Mouse (Mus musculus) thymus, postnatal 36 days (tissue): ENCODE data around the gene Ppfia3.

Experiments
- DNase-seq, 2 experiments: peaks; one replicate each; pipeline ENCODE4 v3.0.0; 2022; ENCODE audit warnings: mixed read lengths in 2 of 2

Gene Ppfia3

DNA sequence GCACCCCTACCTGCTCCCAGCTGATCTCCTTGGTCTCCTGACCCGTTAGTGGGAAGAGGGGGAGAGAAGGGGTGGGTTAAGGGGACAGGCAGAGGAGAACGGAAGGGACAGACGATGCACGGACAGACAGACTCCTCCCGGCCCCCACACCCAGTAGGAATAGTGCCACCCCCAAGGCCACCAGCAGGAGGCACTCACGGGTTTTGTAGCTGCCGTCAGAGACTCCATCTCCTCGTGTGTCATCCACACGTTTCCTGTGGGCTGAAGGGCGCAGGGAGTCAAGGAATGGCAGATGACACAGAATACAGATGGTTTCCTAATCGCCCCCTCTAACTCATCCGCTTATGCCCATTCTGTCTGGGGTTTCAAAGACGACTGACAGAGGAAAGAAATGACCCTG is 23.3 kb downstream of the Ppfia3 start:
- DNase-seq, result peak in 1 of 2 experiments; percentile 30

DNA sequence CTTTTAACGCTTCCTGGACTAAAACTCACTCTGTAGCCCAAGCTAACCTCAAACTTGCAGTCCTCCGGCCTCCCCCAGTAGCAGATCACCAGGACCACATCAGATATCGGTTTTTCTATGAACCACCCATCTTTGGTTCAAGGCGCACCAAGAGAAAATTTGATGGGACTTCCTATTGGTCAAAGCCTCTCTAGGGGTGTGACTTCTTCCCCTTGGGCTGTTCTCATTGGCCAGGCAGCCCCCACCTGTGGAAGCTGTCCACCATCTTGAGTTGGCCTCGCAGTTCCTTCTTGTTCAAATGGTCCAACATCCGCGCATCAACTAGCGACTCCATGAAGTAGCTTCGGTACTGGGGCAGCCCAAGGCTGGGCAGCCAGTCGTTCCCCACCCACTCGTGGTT is 24.7 kb downstream of the Ppfia3 start:
- DNase-seq, result no peak

DNA sequence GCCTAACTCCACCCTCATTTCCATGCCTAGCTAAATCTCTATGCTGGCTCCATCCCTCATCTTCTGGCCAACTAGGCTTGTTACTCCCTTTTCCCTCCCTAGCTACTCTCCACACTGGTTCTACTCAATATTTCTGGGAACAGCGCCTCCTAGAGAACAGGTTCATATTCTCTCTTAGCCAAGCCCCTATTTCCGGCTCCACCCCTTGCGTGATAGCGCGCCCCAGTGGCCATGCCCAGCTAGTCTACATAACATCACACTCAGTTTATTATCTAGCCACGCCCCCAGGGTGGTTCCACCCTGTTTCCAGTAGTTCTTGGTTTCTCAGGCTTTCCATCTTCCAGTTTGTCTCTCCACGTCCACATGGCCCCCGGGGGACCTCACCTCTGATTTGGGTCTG is 25.5 kb downstream of the Ppfia3 start:
- DNase-seq, result peak; percentile 65 to 66

DNA sequence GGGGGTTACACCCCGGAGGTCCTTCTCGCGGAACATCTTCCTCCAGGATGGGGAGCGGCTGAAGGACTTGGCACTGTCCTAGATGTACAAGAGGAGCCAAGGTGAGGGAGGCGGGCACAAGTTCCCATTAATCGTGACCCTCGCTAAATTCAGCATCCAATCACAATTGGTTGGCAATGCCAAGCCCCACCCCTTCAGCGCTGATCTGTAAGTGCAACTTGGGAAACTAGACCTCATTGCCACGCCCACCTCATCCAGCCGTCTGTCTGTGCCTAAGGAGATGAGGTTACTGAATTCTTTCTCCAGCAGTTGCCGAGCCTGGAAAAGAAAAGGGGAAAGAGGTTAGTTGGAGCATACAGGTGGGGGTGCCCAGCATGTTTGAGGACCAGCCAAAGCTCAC is 26.1 kb downstream of the Ppfia3 start:
- no peak for DNase-seq

DNA sequence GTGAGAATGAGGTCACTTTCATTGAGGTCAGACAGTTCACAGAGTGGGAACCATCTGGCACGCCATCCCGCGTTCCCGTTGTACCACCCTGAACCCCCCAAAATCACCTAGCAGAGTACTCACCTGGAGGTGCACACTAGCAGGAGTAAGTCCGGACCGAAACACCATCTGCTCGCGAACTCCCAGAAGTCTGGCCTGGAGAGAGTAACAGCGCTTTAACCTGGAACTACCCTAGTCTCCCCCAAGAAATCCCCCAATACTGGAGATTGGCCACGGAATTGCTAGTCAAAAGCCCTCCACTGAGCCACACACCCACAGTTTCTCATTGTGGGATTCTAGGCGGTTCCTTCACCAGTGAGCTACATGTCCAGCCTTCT is 26.8 kb downstream of the Ppfia3 start:
- no peak for DNase-seq

DNA sequence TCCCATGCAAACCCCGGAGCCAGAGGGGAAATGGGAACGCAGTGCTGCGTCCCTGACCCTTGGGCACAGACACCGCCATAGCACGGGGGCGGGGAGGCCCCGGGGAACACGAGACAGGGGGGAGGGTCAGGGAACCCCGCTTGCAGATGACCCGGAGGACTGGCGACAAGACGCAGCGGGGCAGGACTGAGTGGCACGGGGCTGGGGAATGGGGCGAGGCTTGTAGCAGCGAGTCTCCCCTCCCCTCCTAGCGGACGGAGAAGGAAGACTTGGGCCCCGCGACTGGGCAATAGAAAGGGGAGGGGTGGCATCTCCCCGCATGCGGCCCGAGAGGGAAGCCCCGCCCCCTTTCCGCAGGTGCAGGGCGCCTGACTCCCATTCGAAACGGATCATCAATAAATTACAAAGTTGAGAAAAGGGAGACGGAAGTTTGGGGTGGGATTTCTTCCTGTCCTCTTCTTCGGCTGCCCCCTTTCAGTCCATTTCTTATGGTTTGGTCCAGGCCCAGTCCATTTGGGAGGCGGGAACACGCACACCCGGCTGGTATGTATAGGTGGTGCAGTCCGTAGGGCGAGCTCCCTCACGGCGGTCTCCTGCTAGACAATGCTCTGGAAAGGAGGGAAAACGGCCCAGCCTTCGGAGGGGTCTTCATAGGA is 27.3 kb downstream of the Ppfia3 start:
- DNase-seq, result peak; percentile 28 to 41

DNA sequence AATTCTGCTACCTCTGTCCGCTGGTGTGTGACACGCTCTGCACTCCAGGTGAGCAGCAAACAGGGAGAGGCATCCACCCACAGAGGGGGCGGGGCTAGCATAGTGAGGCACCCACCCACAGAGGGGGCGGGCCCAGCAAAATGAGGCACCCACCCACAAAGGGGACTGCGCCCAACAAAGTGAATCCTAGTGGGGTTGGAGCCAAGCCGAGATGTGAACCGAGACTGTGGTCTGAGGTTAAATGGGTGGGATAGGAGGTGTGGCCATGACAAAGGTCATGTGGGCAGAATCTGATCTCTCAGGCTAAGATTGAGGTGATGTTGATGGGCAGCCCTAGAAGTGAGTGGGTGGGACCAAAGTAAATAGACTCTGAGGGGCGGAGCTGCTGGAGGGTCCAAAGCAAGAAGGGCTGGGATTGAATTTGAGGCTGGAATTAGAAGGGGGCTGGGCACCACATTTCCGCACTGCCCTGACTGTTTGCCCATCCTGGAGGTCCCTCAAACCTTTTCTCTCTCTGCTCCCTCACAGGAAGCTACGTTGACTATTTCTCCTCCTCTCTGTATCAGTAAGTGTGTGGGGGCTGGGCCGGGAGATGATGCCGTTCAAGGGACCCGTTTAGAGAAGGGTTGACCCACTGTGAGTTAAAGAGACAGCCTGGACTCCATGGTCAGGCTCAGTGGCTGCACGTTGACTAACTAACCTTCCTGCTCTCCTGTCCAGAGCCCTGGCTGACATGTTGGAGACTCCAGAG is 28.5 kb downstream of the Ppfia3 start:
- peak; percentile 36 to 53 for DNase-seq

DNA sequence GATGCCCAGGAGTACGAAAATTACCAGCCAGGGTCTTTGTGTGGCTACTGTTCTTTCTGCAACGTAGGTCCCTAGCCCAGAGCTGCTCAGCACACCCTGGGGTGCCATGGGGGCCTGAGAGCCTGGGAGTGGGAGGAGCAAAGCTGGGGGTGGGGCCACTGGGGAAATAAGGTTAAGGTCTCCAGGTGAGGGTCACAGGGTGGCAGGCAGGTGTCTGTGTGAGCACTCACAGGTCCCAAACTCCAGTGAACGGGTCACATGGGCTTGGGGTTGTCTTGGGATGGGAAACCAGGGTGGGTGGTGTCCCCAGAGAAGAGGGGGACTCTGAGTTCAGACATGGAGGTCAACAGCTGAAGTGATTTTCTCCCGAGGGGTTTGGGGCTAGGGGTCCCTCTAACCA is 29.4 kb downstream of the Ppfia3 start:
- no peak for DNase-seq

DNA sequence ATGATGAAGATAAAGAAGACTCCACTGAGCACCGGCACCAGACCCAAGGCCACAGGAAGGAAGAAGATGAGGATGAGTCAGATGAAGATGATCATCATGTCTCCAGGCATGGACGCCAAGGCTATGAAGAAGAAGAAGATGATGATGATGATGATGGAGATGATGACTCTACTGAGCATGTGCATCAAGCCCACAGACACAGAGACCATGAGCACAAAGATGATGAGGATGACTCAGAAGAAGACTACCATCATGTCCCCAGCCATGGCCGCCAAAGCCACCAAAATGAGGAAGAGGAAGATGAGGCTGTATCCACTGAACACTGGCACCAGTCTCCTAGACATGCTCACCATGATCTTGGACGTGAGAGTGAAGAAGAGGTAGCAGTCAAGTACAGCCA is 30.5 kb downstream of the Ppfia3 start:
- no peak for DNase-seq

DNA sequence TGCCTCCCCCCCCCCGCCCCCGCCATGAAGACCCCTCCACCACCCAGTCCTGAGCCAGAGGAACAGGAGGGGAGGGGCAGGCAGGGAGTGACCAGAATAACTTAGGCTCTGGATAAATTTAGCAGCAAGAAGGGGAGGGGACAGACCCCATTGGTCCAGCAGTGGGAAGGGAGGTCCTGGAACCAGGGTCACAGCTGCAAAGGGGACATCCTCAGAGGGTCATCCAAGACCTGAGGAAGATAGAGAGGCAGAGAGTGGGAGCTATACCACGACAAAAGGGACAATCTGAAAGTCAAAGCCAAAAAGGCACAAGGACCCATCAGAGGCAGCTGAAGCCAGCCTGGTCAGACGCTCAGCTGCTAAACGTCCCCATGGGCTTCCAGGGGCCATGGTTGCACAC is 31.8 kb downstream of the Ppfia3 start, which contains the start of gene Hrc:
Hrc (plus strand) TSS at position 235 of the 400 bp plus-strand sequence.
- no peak for DNase-seq

DNA sequence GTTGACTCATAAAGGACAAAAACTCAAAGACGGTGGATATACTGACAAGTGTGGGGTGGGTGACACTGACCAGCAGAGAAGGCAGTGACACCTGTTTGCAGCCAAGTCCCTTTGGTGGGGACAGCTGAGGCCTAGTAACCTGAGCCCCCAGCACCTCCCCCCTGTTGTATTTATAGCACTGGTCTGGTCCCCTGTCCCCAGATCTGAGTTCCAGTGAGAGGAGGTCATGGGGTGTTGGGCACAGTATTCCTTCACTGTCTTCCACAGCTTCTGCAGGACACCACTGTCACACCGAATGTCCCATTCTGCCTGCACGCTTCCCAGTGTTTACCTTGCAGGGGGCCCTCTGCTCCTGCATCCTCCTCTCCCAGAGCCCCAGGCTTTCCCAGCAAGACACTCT is 32.2 kb downstream of the Ppfia3 start:
- no peak for DNase-seq

DNA sequence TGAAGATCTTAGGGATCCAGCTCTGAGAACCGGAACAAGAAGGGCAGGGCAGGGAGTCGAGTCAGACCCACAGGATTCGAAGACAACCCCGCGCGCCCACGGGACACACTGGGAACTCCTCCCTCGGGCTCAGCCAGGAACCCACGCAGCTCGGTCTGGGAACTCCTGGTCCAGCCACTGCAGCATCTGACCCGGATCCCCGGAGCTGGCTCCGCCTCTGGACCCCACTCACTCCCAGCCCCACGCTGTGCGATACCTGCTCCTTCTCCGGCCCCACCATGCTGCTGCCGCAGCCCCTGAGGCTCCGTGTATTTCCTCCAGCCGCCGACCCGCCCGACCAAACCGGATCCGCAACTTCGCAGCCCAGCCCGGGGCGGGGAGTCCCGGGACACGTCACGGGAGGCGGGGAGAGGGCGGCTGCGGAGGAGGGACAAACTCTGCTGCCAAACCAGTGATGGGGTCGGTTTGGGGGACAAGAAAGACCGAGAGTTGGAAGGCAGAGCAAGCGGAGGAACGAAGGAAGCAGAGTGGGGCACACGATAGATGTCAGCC is 33.3 kb downstream of the Ppfia3 start, which contains the start of gene Trpm4:
Trpm4 (minus strand) TSS at position 350 of the 552 bp plus-strand sequence.
- DNase-seq, result peak; percentile 87 to 89

DNA sequence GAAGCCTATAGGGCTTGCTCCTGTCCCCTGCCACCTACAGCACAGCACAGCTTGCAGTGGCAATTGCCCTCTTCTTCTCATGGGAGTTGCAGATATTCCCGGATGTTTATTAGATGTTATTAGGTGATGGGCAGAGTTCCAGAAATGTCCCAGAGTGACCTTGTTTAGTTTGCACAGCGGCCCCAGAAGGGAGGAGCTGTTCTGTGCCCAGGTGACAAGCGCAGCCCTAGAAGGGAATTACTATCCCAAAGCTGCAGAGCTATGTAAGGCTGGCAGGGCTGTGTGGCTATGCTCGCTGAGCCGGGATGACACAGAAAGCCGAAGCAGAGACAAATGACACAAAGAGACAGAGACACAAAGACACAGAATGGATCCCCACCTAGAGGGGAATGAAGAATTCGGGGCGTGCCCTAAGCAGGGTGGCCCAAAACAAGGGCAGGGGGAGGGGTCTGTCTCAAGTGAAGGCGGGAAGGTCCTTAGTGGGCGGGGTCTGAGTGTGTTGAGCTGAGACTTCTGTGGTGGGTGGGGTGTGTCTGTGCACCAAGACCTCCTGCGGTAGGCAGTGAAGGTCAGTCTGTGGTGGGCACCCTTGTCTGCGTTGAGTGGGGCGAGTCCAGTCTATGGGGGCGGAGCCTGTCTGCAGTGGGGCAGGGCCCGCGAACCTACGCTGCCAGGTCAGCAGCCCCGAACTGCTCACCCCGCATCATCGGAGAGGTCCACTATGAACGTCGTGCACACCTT is 34.0 kb downstream of the Ppfia3 start:
- DNase-seq, result peak; percentile 63 to 72

DNA sequence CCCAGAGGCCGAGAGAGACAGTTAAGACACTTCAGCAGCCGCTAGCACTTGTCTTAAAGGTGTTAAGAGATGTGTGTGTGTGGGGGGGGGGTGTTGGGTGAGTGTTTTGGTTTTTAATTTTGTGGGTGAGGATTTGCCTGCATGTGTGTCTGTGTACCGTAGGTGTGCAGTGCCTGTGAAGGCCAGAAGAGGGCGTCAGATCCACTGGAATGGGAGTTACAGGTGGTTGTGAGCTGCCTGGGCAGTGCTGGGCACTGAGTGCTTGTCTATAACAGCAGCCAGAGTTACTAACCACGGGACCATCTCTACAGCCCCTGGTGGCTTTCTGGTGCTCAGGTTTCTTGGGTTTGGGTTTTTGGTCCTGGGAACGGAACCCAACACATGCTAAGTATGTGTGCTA is 35.3 kb downstream of the Ppfia3 start:
- no peak for DNase-seq

DNA sequence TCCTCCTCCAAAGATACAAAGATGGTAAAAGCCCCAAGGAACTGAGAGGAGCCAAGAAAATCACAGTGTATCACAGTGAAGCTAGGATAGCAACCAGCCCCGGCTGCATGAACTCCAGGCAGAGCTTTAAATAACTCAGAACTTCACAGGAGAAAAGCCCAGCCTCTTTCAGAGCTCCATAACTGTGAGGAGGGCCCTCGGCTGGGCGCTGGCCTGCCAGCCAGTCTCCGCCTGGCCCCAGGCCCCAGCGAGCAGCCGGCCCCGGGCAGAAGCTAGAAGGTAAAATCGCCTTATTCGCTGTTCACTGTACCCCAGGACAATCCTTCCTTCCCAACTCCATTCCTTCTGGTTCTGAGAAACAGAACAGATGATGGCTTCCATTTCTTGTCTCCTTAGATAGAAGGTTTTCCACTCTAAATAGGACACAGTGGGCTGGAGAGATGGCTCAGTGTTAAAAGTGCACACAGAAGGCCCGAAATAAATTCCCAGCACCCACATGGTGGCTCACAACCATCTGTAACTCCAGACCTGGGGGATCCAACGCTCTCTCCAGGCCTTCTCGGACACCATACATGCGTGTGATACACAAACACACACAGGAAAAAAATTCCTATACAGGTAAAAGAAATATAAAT is 37.9 kb downstream of the Ppfia3 start:
- DNase-seq, result no peak

DNA sequence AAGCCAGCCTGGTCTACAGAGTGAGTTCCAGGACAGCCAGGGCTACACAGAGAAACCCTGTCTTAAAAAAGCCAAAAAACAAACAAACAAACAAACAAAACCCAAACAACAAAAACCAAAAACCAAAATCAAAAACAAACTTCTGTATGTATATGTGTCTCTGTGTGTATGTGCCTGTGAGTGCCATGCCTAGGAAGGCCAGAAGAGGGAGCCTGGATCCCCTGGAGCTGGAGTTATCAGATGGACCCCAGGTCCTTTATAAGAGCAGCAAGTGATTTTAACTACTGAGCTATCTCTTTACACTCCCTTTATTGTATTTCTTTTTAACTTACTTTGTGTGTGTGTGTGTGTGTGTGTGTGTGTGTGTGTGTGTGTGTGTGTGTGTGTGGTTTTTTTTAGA is 41.0 kb downstream of the Ppfia3 start:
- DNase-seq, result no peak

DNA sequence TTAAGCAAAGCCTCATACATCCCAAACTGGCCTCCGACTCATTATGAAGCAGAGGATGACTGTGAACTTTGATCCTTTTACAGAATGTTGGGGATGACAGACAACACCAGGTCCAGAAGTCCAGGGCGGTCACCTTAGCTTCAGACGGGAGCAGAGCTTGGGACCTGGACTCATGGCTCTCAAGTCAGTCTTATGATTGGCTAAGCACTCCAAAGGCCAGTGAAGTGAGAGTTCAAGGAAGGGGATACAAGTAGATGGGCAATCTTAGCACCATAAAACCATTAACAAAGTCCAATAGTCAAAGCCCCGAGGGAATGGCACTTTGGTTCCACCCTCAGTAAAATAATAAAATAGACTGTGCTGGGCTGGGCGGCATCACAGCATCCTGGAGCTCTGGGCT is 43.8 kb downstream of the Ppfia3 start:
- no peak for DNase-seq

DNA sequence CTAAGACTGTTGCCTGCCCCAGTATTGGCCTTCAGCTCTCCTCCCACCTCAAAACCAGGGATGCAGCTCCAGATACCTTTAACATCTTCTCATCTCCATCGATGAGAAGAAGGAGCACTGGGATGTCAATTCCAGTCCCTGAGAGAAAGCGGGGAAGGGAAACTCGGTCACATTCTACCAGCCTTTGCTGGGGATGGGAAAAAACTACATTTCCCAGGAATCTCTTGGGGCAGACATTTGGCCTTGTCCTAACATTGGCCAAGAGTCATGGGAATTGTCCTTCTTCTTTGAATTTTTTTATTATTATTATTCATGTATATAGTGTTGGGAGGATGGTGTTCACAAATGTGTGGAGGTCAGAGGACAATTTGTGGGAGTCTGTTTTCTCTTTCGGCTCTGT is 44.6 kb downstream of the Ppfia3 start:
- DNase-seq, result no peak

DNA sequence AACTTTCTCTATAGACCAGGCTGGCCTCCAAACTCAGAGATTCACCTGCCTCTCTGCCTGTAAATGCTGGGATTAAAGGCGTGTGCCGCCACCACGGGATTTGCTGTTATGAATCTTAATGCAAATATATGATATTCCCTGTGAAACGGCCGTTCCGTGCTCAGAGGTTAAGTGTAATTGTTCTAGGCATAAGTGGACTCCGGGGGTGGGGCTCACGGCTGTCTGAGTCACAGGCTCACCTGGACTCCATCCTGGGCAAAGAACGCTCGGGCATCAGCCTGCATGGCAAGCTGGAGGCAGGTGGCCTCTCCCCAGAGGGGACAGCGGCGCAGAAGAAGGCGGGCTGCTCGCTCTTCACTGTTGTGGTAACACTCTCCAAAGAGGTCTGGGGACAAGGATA is 50.3 kb downstream of the Ppfia3 start:
- no peak for DNase-seq

DNA sequence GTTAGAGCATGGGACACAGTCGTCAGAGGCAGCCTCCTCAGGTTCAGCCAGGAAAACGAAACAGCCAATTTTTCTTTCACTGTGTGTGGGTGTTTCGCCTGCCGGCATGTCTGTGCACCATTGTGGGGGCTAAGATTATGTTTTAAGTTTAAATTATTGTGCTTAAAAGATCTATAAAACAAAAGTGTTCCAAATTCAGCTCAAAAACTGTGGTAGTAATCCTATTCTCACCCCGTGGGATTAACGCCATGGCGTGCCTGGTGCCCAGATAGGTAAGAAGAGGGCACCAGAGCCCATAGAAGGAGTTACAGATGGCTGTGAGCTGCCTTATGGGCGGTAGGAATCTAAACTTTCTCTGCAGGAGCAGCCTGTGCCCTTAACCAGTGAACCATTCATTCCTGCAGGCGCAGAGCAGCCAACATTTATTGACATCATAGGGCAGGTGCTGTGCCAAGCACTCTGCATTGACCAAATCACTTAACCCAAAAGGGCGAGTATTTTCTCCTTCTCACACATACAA is 51.6 kb downstream of the Ppfia3 start:
- no peak for DNase-seq

DNA sequence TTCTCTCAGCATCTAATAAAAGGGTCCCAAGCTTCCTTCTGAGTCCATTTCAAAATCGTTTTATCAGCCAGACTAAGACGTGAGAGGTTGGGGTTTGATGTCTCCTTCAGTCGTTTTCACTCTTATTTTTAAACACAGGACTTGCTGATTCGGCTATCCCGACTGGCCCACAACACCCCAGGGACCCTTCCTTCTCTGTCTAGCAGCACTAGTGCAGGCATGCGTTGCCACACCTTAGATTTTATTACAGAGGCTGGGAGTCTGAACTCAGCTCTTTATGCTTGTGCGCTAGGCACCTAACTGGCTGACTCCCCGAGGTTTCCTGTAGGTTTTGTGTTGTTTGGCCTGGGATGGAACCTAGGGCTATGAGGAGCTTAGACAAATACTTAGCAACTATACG is 53.3 kb downstream of the Ppfia3 start:
- no peak for DNase-seq

DNA sequence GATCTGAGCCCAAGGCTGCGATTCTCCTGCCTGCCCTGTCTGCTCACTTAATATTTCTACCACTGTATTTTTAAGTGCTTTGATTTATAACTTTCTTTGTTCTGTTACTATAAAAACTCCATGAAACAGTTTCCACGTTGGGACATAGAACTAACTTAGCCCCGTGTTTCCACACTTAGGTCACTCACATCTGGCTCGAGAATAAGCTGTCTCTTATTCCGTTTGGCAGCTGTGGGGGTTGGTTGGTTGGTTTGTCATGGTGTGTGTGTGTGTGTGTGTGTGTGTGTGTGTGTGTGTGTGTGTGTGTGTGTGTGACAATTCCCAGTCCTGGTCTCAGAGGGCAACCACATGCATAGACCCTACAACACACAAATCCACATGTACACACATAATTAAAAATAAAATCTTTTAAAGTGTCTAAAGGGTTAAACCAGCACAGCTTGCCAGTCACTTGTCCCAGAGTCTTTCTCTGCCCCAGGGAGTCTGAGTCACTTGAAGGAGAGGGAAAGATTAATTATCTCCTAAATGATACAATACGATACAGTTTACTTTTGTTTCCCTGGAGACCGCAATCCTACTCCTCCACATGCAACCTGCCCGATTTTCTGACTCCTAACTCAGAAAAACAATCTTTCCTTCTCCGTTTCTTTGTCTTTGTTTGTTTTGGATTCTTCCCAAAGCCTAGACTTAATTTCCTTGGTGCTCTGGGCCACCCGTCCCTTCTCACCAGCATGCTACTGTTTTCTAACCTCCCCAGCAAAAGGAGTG is 53.9 kb downstream of the Ppfia3 start:
- no peak for DNase-seq
